Mouse (Mus musculus): ENCODE results near the gene Samd10. TPM values are rescaled to one million over a fixed set of nuclear protein-coding genes. Genes with fewer than 3 reads are reported as not detected.

The Samd10 gene
- polyA plus RNA-seq, 1 experiment, result 26.1 TPM

DNA sequence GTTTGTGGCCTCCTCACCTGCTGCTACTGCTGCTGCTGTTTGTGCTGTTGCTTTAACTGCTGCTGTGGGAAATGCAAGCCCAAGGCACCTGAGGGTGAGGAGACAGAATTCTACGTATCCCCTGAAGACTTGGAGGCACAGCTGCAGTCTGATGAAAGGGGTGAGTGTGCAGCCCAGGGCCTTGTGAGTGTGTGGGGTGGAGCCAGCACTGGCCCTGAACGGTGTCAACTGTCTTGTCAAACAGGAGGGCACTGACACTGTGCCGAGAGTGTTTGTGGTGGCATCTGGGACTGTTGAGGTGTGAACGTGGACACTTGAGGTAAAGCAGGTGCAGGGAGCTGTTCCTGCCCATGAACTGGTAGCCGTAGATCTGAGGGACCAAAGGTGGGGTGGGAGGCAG is 50.3 kb downstream of the Samd10 start:
- WGBS, result 61% methylated on average over 5 of the region's 5 CpGs
- Histone ChIP-seq H3K4me1 (ENCODE audit: control insufficient read depth, insufficient read depth, low read length) (no peaks in the 10 kb centered on the region), H3K27me3 (replicated peaks; ENCODE audit: control insufficient read depth, insufficient read depth, low read length) (no peaks in the 10 kb centered on the region), H3K4me3 (ENCODE audit: insufficient read depth, low read depth, low read length) (no peak overlapping the region), H3K36me3 (ENCODE audit: control insufficient read depth, insufficient read depth, low read length) (peaks cover 2% of the 10 kb centered on the region; the same call in 1 of the 2 replicates), H3K27ac (ENCODE audit: insufficient read depth, low read depth, low read length) (no peak overlapping the region)
- DNase-seq, result no peak
- no peak for TF ChIP-seq POLR2A (IDR thresholded peaks at IDR 0.05; ENCODE audit: low read depth, low read length)
- TF ChIP-seq CTCF (conservative IDR thresholded peaks at IDR 0.05; ENCODE audit: insufficient read depth, insufficient read length, low read depth, low read length), result no peak

- 54% methylated on average over 1 of the region's 1 CpGs for WGBS
Measured at GRCm38 (mm10) chr2:181548227-181548626, 50.8 kb downstream of the Samd10 start.

GRCm38 (mm10) chr2:181546142-181546541 is 52.9 kb downstream of the Samd10 start:
- no peak for DNase-seq
- WGBS, result 91% methylated on average over 7 of the region's 7 CpGs
- Histone ChIP-seq H3K27ac (ENCODE audit: insufficient read depth, low read depth, low read length) (no peak overlapping the region), H3K4me1 (ENCODE audit: control insufficient read depth, insufficient read depth, low read length) (peaks cover 4% of the 10 kb centered on the region; the same call in 1 of the 2 replicates), H3K36me3 (ENCODE audit: control insufficient read depth, insufficient read depth, low read length) (peaks cover 2% of the 10 kb centered on the region; the same call in 1 of the 2 replicates), H3K27me3 (replicated peaks; ENCODE audit: control insufficient read depth, insufficient read depth, low read length) (no peaks in the 10 kb centered on the region), H3K4me3 (ENCODE audit: insufficient read depth, low read depth, low read length) (no peak overlapping the region)
- TF ChIP-seq POLR2A (IDR thresholded peaks at IDR 0.05; ENCODE audit: low read depth, low read length) (no peak), CTCF (conservative IDR thresholded peaks at IDR 0.05; ENCODE audit: insufficient read depth, insufficient read length, low read depth, low read length) (no peak)

More at GRCm38 (mm10) chr2:181548227-181548626, 50.8 kb downstream of the Samd10 start:
- no peak for DNase-seq
- H3K27me3 ChIP-seq (replicated peaks; ENCODE audit: control insufficient read depth, insufficient read depth, low read length), result no peaks in the 10 kb centered on the region
- TF ChIP-seq POLR2A (IDR thresholded peaks at IDR 0.05; ENCODE audit: low read depth, low read length), result no peak
- TF ChIP-seq CTCF (conservative IDR thresholded peaks at IDR 0.05; ENCODE audit: insufficient read depth, insufficient read length, low read depth, low read length), result no peak
- no peak overlapping the region for H3K27ac ChIP-seq (ENCODE audit: insufficient read depth, low read depth, low read length)
- H3K36me3 ChIP-seq (ENCODE audit: control insufficient read depth, insufficient read depth, low read length), result peaks cover 2% of the 10 kb centered on the region; the same call in 1 of the 2 replicates
- H3K4me3 ChIP-seq (ENCODE audit: insufficient read depth, low read depth, low read length), result no peak overlapping the region
- H3K4me1 ChIP-seq (ENCODE audit: control insufficient read depth, insufficient read depth, low read length), result no peaks in the 10 kb centered on the region

Other genes with a start within 250 kb of the Samd10 start
- 29.6 and 35.2 TPM in 2 replicates for gene Zgpat, start 234.3 kb downstream of the Samd10 start, polyA plus RNA-seq (2012; rRNA removed)
- 32.0 and 36.0 TPM in 2 replicates for gene Arfrp1, start 233.8 kb downstream of the Samd10 start, polyA plus RNA-seq (2012; rRNA removed)
- 35.1 and 53.7 TPM in 2 replicates for gene Lime1, start 219.1 kb downstream of the Samd10 start, polyA plus RNA-seq (2012; rRNA removed)
- 7.7 and 8.0 TPM in 2 replicates for gene Zbtb46, start 139.8 kb downstream of the Samd10 start, polyA plus RNA-seq (2012; rRNA removed)
- not detected in 2 replicates for gene Abhd16b, start 106.0 kb downstream of the Samd10 start, polyA plus RNA-seq (2012; rRNA removed)
- 35.2 and 41.5 TPM in 2 replicates for gene Tpd52l2, start 102.1 kb downstream of the Samd10 start, polyA plus RNA-seq (2012; rRNA removed)
- 55.5 and 65.1 TPM in 2 replicates for gene Dnajc5, start 78.7 kb downstream of the Samd10 start, polyA plus RNA-seq (2012; rRNA removed)
- 107 and 130 TPM in 2 replicates for gene Uckl1, start 14.3 kb downstream of the Samd10 start, polyA plus RNA-seq (2012; rRNA removed)
- gene Prpf6, start 7.3 kb downstream of the Samd10 start, polyA plus RNA-seq (2012; rRNA removed), result 19.6 and 22.1 TPM in 2 replicates
- gene Zfp512b, start 6.4 kb downstream of the Samd10 start, polyA plus RNA-seq (2012; rRNA removed), result 32.2 and 41.3 TPM in 2 replicates
- gene Gm29797, start 57.8 kb upstream of the Samd10 start, polyA plus RNA-seq (2012; rRNA removed), result 0.11 TPM in 1 of 2 replicates, not detected in the other
- 53.9 and 59.0 TPM in 2 replicates for gene Sox18, start 72.4 kb upstream of the Samd10 start, polyA plus RNA-seq (2012; rRNA removed)
- gene Tcea2, start 81.1 kb upstream of the Samd10 start, polyA plus RNA-seq (2012; rRNA removed), result 19.2 and 19.5 TPM in 2 replicates
- 21.5 and 24.0 TPM in 2 replicates for gene Rgs19, start 94.8 kb upstream of the Samd10 start, polyA plus RNA-seq (2012; rRNA removed)
- gene Lkaaear1, start 99.2 kb upstream of the Samd10 start, polyA plus RNA-seq (2012; rRNA removed), result not detected in 2 replicates
- gene Oprl1, start 115.8 kb upstream of the Samd10 start, polyA plus RNA-seq (2012; rRNA removed), result 0.12 and 0.27 TPM in 2 replicates
- gene Myt1, start 164.1 kb upstream of the Samd10 start, polyA plus RNA-seq (2012; rRNA removed), result 0.08 and 0.13 TPM in 2 replicates
- gene Pcmtd2, start 238.6 kb upstream of the Samd10 start, polyA plus RNA-seq (2012; rRNA removed), result 40.4 and 51.6 TPM in 2 replicates